Mouse (Mus musculus) NIH3T3 (cell line): ENCODE measurements around the gene Gprc5c.

Experiments
- DNase-seq: peaks from one replicate; pipeline ENCODE4 v3.0.0-alpha.2; 2012; ENCODE audit warnings: low read depth

Gene Gprc5c

GRCm38 (mm10) chr11:114850452-114851268, at the start of gene Gprc5c:
Gene Gprc5c, plus strand, starts transcription at chr11:114851152.
- DNase-seq: no peak

GRCm38 (mm10) chr11:114801906-114802305, 49.0 kb upstream of the Gprc5c start:
- no peak for DNase-seq

GRCm38 (mm10) chr11:114802540-114803267, 48.2 kb upstream of the Gprc5c start:
- DNase-seq: no peak

- no peak for DNase-seq
Observed at GRCm38 (mm10) chr11:114803990-114804389, 47.0 kb upstream of the Gprc5c start.

GRCm38 (mm10) chr11:114807025-114807424, 43.9 kb upstream of the Gprc5c start:
- DNase-seq: no peak

- DNase-seq: no peak
Observed at GRCm38 (mm10) chr11:114807686-114808427, 43.1 kb upstream of the Gprc5c start.

- DNase-seq: no peak
Observed at GRCm38 (mm10) chr11:114809371-114809770, 41.6 kb upstream of the Gprc5c start.

- DNase-seq: no peak
Observed at GRCm38 (mm10) chr11:114810344-114810743, 40.6 kb upstream of the Gprc5c start.

GRCm38 (mm10) chr11:114812731-114813240, 38.2 kb upstream of the Gprc5c start:
- peak; percentile 90 for DNase-seq

- no peak for DNase-seq
Observed at GRCm38 (mm10) chr11:114814873-114815592, 35.9 kb upstream of the Gprc5c start.

- DNase-seq: no peak
Observed at GRCm38 (mm10) chr11:114816934-114817333, 34.0 kb upstream of the Gprc5c start.

GRCm38 (mm10) chr11:114818185-114818584, 32.8 kb upstream of the Gprc5c start:
- DNase-seq: no peak

- no peak for DNase-seq
Observed at GRCm38 (mm10) chr11:114819110-114819509, 31.8 kb upstream of the Gprc5c start.

- no peak for DNase-seq
Observed at GRCm38 (mm10) chr11:114820444-114820843, 30.5 kb upstream of the Gprc5c start.

- no peak for DNase-seq
Observed at GRCm38 (mm10) chr11:114821325-114821724, 29.6 kb upstream of the Gprc5c start.

- peak; percentile 24 for DNase-seq
Observed at GRCm38 (mm10) chr11:114822727-114823126, 28.2 kb upstream of the Gprc5c start.

- no peak for DNase-seq
Observed at GRCm38 (mm10) chr11:114823199-114823725, 27.7 kb upstream of the Gprc5c start.

- no peak for DNase-seq
Observed at GRCm38 (mm10) chr11:114826686-114827085, 24.3 kb upstream of the Gprc5c start.

- no peak for DNase-seq
Observed at GRCm38 (mm10) chr11:114829499-114830432, 21.2 kb upstream of the Gprc5c start.

GRCm38 (mm10) chr11:114830433-114830773, 20.5 kb upstream of the Gprc5c start:
- no peak for DNase-seq
